Mouse (Mus musculus): Measurements from ENCODE around the gene Egr2. TPM values are rescaled to one million over a fixed set of nuclear protein-coding genes. Genes with fewer than 3 reads are reported as not detected.

Egr2 gene
- polyA plus RNA-seq, 1 experiment from 2014 or later = 0.20 TPM

GRCm38 (mm10) chr10:67518733-67519132, 16.5 kb upstream of the Egr2 start:
- H3K27me3 ChIP-seq (ENCODE audit: low read depth, poor library complexity, severe bottlenecking) = no peaks in the 10 kb centered on the region

GRCm38 (mm10) chr10:67524130-67524529, 11.1 kb upstream of the Egr2 start:
- 88% methylated on average over 3 of the region's 3 CpGs for WGBS
- no peaks in the 10 kb centered on the region for H3K27me3 ChIP-seq (ENCODE audit: low read depth, poor library complexity, severe bottlenecking)
- no peak for DNase-seq (ENCODE audit: low spot score)
- no peaks in the 10 kb centered on the region for H3K36me3 ChIP-seq
- H3K4me1 ChIP-seq = no peaks in the 10 kb centered on the region
- H3K9me3 ChIP-seq (replicated peaks) = no peaks in the 10 kb centered on the region
- H3K27ac ChIP-seq (replicated peaks) = no peak overlapping the region
- H3K4me3 ChIP-seq = no peak overlapping the region

More at GRCm38 (mm10) chr10:67518733-67519132, 16.5 kb upstream of the Egr2 start:
- H3K36me3 ChIP-seq = no peaks in the 10 kb centered on the region
- no peaks in the 10 kb centered on the region for H3K9me3 ChIP-seq (replicated peaks)
- WGBS = 88% methylated on average over 3 of the region's 3 CpGs
- no peaks in the 10 kb centered on the region for H3K4me1 ChIP-seq
- no peak overlapping the region for H3K27ac ChIP-seq (replicated peaks)
- H3K4me3 ChIP-seq = no peak overlapping the region
- DNase-seq (ENCODE audit: low spot score) = no peak

- no peaks in the 10 kb centered on the region for H3K9me3 ChIP-seq (replicated peaks)
- no peak overlapping the region for H3K4me3 ChIP-seq
- H3K36me3 ChIP-seq = no peaks in the 10 kb centered on the region
- H3K27ac ChIP-seq (replicated peaks) = no peak overlapping the region
- no peaks in the 10 kb centered on the region for H3K27me3 ChIP-seq (ENCODE audit: low read depth, poor library complexity, severe bottlenecking)
- WGBS = 80% methylated on average over 7 of the region's 7 CpGs
- no peak for DNase-seq (ENCODE audit: low spot score)
- no peaks in the 10 kb centered on the region for H3K4me1 ChIP-seq
Observed at GRCm38 (mm10) chr10:67524694-67525093, 10.6 kb upstream of the Egr2 start.

DNA sequence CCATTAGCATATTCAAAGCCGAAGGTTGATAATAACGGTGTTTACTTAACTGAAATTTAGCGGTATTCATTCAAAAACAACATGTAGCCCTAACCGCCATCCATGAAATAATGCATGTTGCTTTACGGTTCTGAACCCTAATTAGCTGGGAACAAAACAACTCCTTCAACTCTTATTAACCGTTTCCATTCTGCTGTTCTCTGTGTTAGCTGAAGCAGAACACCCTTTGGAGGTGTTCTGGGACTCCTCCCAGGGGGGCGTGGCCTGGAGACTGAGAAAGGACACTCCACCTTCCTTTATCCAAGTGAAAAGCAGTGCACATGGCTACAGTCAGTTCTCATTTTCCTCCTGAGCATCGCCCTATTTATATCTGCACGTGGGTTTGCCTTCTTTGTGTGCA, 8.8 kb upstream of the Egr2 start:
- no peak overlapping the region for H3K4me3 ChIP-seq
- no peak overlapping the region for H3K27ac ChIP-seq (replicated peaks)
- H3K36me3 ChIP-seq = no peaks in the 10 kb centered on the region
- no peak for DNase-seq (ENCODE audit: low spot score)
- WGBS = 72% methylated on average over 9 of the region's 9 CpGs
- peaks cover 14% of the 10 kb centered on the region for H3K27me3 ChIP-seq (ENCODE audit: low read depth, poor library complexity, severe bottlenecking)
- 0 out of 2 replicates have a peak, but pooled peaks cover 2% of the 10 kb centered on the region for H3K4me1 ChIP-seq
- H3K9me3 ChIP-seq (replicated peaks) = no peaks in the 10 kb centered on the region

DNA sequence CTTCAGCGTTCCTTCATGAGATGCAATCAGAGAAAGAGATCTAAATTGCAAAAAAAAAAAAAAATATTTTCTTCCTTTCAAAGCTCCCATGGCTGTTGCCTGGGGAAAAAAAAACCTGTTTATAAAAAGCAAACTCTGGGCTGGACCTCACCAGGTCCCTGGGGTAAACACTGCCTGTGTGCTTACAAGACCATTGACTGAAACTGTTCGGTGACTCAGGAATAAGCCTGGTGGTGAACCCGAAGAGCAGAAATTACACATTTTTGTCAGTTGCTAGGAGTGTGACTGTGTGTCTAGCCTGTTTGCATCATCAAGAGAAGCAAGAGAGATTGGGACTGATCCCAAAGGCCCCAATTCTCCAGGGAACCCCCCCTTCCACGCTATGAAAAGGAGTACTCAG, 5.5 kb upstream of the Egr2 start:
- DNase-seq (ENCODE audit: low spot score) = no peak
- H3K27ac ChIP-seq (replicated peaks) = no peak overlapping the region
- H3K4me1 ChIP-seq = 0 out of 2 replicates have a peak, but pooled peaks cover 2% of the 10 kb centered on the region
- no peaks in the 10 kb centered on the region for H3K36me3 ChIP-seq
- peaks cover 48% of the 10 kb centered on the region for H3K27me3 ChIP-seq (ENCODE audit: low read depth, poor library complexity, severe bottlenecking)
- no peaks in the 10 kb centered on the region for H3K9me3 ChIP-seq (replicated peaks)
- 74% methylated on average over 4 of the region's 4 CpGs for WGBS
- H3K4me3 ChIP-seq = no peak overlapping the region

- under 1% methylated on average over 33 of the region's 35 CpGs for WGBS
- Histone ChIP-seq H3K36me3 (no peaks in the 10 kb centered on the region), H3K4me3 (peak overlapping the region; percentile 69), H3K9me3 (replicated peaks) (no peaks in the 10 kb centered on the region), H3K4me1 (peaks cover 54% of the 10 kb centered on the region), H3K27me3 (ENCODE audit: low read depth, poor library complexity, severe bottlenecking) (peaks cover 94% of the 10 kb centered on the region), H3K27ac (replicated peaks) (no peak overlapping the region)
- peak; percentile 81 for DNase-seq (ENCODE audit: low spot score)
Observed at GRCm38 (mm10) chr10:67535972-67536371, 697 bp downstream of the Egr2 start.

DNA sequence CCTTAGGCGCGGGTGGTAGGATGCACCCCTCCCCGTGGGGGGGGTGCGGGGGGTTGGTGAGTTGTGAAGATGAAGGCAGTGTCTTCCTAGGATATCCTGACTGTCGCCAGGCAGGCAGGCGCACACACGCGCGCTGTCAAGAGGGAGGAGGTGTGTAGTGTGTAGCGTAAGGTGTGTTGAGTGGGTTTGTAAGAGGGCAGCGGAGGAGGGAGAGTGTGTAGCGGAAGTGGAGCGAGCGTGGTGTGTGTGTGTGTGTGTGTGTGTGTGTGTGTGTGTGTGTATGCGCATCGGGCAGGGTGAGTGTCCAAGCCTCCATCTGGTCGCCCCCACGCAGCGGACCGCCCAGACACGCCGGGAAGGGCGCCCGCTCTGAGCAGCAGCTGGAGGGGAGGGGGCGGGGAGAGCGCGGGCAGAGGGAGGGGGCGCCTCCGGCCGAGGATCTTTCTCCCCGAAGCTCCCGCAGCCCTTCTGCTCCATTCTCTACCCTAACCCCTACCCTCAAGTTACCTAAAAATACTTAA, 1.4 kb downstream of the Egr2 start:
- H3K27me3 ChIP-seq (ENCODE audit: low read depth, poor library complexity, severe bottlenecking) = peaks cover 94% of the 10 kb centered on the region
- no peaks in the 10 kb centered on the region for H3K36me3 ChIP-seq
- 2% methylated on average over 19 of the region's 32 CpGs for WGBS
- peak; percentile 42 for DNase-seq (ENCODE audit: low spot score)
- H3K27ac ChIP-seq (replicated peaks) = peak overlapping the region; percentile 46
- peaks cover 59% of the 10 kb centered on the region for H3K4me1 ChIP-seq
- H3K4me3 ChIP-seq = peak overlapping the region; percentile 69
- H3K9me3 ChIP-seq (replicated peaks) = no peaks in the 10 kb centered on the region

DNA sequence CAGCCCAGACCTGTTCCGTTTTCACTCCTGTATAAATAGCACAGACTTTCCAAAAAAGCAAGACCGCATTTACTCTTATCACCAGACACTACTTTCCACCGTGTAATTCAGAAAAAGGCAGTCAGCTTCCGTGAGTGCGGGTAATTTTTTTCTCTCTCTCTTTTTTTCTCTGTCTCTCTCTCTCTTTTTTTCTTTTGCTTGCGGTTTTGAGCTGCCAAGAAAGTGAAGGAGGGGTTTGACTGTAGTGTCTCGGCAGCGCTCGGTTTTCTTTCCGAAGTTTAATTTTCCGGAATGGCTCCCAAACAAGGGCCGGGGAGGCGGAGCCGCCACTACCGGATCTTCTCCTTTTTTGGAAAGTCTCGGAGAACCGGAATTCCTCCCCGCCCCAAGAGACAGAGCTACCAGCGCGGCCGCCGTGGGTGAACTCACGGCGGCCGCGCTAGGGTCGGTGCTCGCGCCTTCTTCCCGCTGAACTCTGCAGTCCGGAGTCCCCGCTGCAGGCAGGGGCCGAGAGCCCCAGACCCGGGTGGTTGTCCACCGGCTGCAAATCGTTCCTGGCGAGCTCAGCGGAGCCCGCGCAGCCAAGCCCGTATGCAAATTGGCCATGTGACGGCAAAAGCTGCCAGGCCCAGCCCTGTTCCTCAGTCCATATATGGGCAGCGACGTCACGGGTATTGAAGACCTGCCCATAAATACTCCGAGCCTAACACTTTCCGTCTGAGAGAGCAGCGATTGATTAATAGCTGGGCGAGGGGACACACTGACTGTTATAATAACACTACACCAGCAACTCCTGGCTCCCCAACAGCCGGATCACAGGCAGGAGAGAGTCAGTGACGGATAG, 2.1 kb downstream of the Egr2 start:
- under 1% methylated on average over 51 of the region's 51 CpGs for WGBS
- Histone ChIP-seq H3K4me1 (peaks cover 59% of the 10 kb centered on the region), H3K27me3 (ENCODE audit: low read depth, poor library complexity, severe bottlenecking) (peaks cover 94% of the 10 kb centered on the region), H3K4me3 (peak overlapping the region; percentile 69), H3K27ac (replicated peaks) (peak overlapping the region; percentile 75), H3K9me3 (replicated peaks) (no peaks in the 10 kb centered on the region), H3K36me3 (no peaks in the 10 kb centered on the region)
- DNase-seq (ENCODE audit: low spot score) = peak; percentile 91

- Histone ChIP-seq H3K4me1 (peaks cover 59% of the 10 kb centered on the region), H3K27me3 (ENCODE audit: low read depth, poor library complexity, severe bottlenecking) (peaks cover 94% of the 10 kb centered on the region), H3K36me3 (no peaks in the 10 kb centered on the region), H3K9me3 (replicated peaks) (no peaks in the 10 kb centered on the region), H3K4me3 (peak overlapping the region; percentile 69), H3K27ac (replicated peaks) (no peak overlapping the region)
- peak; percentile 39 for DNase-seq (ENCODE audit: low spot score)
- WGBS = 1% methylated on average over 19 of the region's 19 CpGs
Observed at GRCm38 (mm10) chr10:67538106-67538505, 2.8 kb downstream of the Egr2 start.

- Histone ChIP-seq H3K27me3 (ENCODE audit: low read depth, poor library complexity, severe bottlenecking) (peaks cover 90% of the 10 kb centered on the region), H3K36me3 (no peaks in the 10 kb centered on the region), H3K27ac (replicated peaks) (no peak overlapping the region), H3K9me3 (replicated peaks) (no peaks in the 10 kb centered on the region), H3K4me3 (peak overlapping the region; percentile 69), H3K4me1 (peaks cover 59% of the 10 kb centered on the region)
- 1% methylated on average over 50 of the region's 50 CpGs for WGBS
- peak; percentile 40 for DNase-seq (ENCODE audit: low spot score)
Observed at GRCm38 (mm10) chr10:67538585-67539400, 3.5 kb downstream of the Egr2 start.

DNA sequence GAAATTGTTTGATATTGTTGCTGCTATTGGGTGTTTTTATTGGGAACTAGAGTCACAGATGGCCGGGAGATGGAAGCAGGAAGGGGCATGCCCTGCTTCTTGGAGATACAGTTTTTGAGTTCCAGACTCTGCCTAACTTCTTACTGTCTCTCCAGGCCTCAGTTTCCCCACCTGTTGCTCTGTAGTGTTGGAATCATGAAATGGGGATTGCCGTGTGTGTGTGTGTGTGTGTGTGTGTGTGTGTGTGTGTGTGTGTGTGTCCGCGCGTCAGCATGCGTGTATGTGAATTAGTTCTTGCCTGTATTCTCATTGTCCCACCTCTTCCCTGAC, 4.1 kb downstream of the Egr2 start:
- Histone ChIP-seq H3K9me3 (replicated peaks) (no peaks in the 10 kb centered on the region), H3K36me3 (peaks cover under 1% of the 10 kb centered on the region; the same call in 1 of the 2 replicates), H3K27me3 (ENCODE audit: low read depth, poor library complexity, severe bottlenecking) (peaks cover 84% of the 10 kb centered on the region), H3K4me3 (no peak overlapping the region; the same call in 1 of the 2 replicates), H3K27ac (replicated peaks) (no peak overlapping the region), H3K4me1 (peaks cover 59% of the 10 kb centered on the region)
- WGBS = 29% methylated on average over 6 of the region's 6 CpGs
- DNase-seq (ENCODE audit: low spot score) = no peak

DNA sequence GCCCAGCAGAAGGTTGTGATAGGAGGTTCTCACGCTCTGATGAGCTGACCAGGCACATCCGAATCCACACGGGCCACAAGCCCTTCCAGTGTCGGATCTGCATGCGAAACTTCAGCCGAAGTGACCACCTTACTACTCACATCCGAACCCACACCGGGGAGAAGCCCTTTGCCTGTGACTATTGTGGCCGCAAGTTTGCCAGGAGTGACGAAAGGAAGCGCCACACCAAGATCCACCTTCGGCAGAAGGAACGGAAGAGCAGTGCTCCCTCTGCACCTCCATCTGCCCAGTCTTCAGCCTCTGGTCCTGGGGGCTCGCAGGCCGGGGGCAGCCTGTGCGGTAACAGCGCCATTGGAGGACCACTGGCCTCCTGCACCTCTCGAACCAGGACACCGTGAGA, 5.3 kb downstream of the Egr2 start:
- Histone ChIP-seq H3K9me3 (replicated peaks) (no peaks in the 10 kb centered on the region), H3K4me3 (peak overlapping the region; percentile 40), H3K4me1 (peaks cover 55% of the 10 kb centered on the region), H3K27me3 (ENCODE audit: low read depth, poor library complexity, severe bottlenecking) (peaks cover 72% of the 10 kb centered on the region), H3K36me3 (peaks cover 5% of the 10 kb centered on the region; the same call in 1 of the 2 replicates), H3K27ac (replicated peaks) (no peak overlapping the region)
- peak; percentile 43 for DNase-seq (ENCODE audit: low spot score)
- 8% methylated on average over 19 of the region's 19 CpGs for WGBS
